Mouse (Mus musculus): Measurements from ENCODE around the gene D630023F18Rik. TPM values are rescaled to one million over a fixed set of nuclear protein-coding genes. Genes with fewer than 3 reads are reported as not detected.
A peak's percentile ranks its signal among the peaks of the same experiment; 100 is the strongest.

Gene D630023F18Rik
- polyA plus RNA-seq, 1 experiment from 2014 or later: 0.80 TPM

DNA sequence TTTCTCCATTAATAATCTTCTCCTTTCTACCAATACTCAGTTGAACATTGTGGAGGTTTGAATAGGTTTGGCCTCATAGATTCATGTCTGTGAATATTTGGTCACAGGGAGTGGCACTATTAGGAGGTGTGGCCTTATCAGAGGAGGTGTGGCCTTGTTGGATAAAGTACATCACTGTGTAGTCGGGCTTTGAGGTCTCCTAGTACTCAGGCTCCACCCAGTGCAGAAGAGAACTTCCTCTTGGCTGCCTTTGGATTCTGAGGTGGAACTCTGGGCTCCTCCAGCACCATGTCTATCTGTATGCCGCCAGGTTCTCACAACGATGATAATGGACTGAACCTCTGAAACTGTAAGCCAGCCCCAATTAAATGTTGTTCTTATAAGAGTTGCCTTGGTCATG lies 26.1 kb downstream of the D630023F18Rik start:
- Histone ChIP-seq H3K4me1 (ENCODE audit: control insufficient read depth, insufficient read depth, low read length) (no peaks in the 10 kb centered on the region), H3K9ac (replicated peaks; ENCODE audit: low read length) (no peak overlapping the region), H3K27ac (replicated peaks; ENCODE audit: low read depth, low read length) (no peak overlapping the region), H3K4me2 (ENCODE audit: low read length) (no peak overlapping the region), H3K9me3 (ENCODE audit: control insufficient read depth, low read length) (no peaks in the 10 kb centered on the region), H3K27me3 (ENCODE audit: control insufficient read depth, insufficient read depth, low read length) (no peaks in the 10 kb centered on the region), H3K4me3 (replicated peaks; ENCODE audit: low read depth, low read length) (no peak overlapping the region), H3K36me3 (ENCODE audit: control insufficient read depth, insufficient read depth, low read length) (no peaks in the 10 kb centered on the region)
- no peak for ATAC-seq (ENCODE audit: low FRiP score, low TSS enrichment)
- no peak for DNase-seq
- 87% methylated on average over 3 of the region's 3 CpGs for WGBS

DNA sequence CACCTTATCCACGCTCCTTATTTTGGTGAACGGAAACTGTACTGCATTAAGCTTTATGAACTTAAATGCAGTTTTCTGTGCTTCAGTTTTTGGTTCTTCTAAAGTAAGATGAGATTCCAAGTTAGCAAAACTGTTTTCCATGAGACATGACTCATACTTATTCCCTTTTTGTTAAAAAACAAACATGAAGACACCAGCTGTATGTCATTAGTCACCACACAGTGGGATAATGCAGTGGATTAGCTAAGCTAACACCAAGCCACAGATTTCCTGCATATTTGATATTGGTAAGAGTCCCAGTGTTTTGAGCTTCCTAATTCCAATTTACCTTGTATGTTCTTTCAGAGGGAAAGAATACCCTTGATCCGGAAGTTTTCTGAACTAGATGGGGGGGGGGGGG lies 31.4 kb downstream of the D630023F18Rik start:
- H3K4me3 ChIP-seq (replicated peaks; ENCODE audit: low read depth, low read length): no peak overlapping the region
- H3K9ac ChIP-seq (replicated peaks; ENCODE audit: low read length): no peak overlapping the region
- DNase-seq (no peak), ATAC-seq (ENCODE audit: low FRiP score, low TSS enrichment) (no peak)
- H3K4me2 ChIP-seq (ENCODE audit: low read length): no peak overlapping the region
- H3K36me3 ChIP-seq (ENCODE audit: control insufficient read depth, insufficient read depth, low read length): no peaks in the 10 kb centered on the region
- no peaks in the 10 kb centered on the region for H3K9me3 ChIP-seq (ENCODE audit: control insufficient read depth, low read length)
- H3K27me3 ChIP-seq (ENCODE audit: control insufficient read depth, insufficient read depth, low read length): no peaks in the 10 kb centered on the region
- no peaks in the 10 kb centered on the region for H3K4me1 ChIP-seq (ENCODE audit: control insufficient read depth, insufficient read depth, low read length)
- H3K27ac ChIP-seq (replicated peaks; ENCODE audit: low read depth, low read length): no peak overlapping the region
- 93% methylated on average over 3 of the region's 3 CpGs for WGBS

DNA sequence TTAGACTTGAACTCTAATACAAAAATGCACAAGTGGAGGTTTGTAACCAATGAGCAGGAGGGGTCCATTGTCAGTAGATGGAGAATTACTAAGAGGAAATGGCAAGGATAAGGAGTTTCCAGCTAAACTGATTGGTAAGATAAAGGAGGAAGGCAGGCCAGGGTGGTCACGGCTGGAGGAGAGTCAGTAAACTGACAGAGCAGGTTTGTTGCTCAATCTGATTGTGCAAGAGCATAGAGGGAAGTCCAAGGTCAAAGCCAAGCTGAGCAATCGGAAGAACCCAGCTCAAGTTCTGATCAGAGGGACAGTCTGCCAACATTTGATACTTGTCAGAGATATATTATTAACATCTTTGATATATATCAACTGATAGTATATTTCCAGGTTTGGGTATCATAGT lies 32.6 kb downstream of the D630023F18Rik start:
- no peaks in the 10 kb centered on the region for H3K4me1 ChIP-seq (ENCODE audit: control insufficient read depth, insufficient read depth, low read length)
- DNase-seq: no peak
- ATAC-seq (ENCODE audit: low FRiP score, low TSS enrichment): no peak
- no peaks in the 10 kb centered on the region for H3K36me3 ChIP-seq (ENCODE audit: control insufficient read depth, insufficient read depth, low read length)
- H3K27me3 ChIP-seq (ENCODE audit: control insufficient read depth, insufficient read depth, low read length): no peaks in the 10 kb centered on the region
- no peaks in the 10 kb centered on the region for H3K9me3 ChIP-seq (ENCODE audit: control insufficient read depth, low read length)
- no peak overlapping the region for H3K27ac ChIP-seq (replicated peaks; ENCODE audit: low read depth, low read length)
- 85% methylated on average over 2 of the region's 2 CpGs for WGBS
- H3K9ac ChIP-seq (replicated peaks; ENCODE audit: low read length): no peak overlapping the region
- H3K4me3 ChIP-seq (replicated peaks; ENCODE audit: low read depth, low read length): no peak overlapping the region
- H3K4me2 ChIP-seq (ENCODE audit: low read length): no peak overlapping the region

DNA sequence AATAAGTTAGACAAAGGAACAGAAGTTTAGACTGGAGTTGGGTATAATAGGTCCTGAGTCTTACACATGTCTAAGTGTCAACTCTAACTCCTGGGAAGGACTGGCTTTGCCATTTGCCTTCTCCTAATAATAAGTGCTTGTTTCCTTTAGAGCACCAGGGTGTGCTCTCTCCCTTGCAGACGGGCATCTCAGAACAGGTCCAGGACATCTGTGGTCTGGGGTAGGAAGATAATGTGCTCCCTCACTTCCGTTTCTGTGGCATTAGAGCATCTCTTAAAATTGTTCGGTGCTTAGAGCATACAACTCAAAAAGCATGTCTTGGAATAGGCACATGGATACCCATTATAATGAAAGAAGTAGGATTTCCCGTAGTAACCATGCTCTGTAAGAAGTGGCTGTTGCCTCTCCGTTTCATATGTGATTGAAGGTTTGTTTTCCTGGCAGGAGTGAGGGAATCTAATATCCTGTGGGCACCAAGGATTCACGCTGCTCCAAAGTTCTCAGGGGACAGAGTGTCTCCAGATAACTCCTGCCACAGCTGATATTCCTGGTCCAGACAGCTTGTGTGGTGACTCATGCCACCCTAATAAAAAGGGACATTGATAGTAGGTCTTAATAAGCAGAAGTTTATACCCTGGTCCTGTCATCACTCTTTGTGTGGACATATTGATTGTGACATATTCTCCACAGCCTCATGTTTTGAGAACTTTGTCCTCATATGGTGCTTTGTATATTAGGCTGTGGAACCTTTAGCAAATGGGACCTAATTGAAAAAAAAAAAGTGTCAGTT lies 34.3 kb downstream of the D630023F18Rik start:
- WGBS: 87% methylated on average over 6 of the region's 6 CpGs
- no peak overlapping the region for H3K27ac ChIP-seq (replicated peaks; ENCODE audit: low read depth, low read length)
- no peak overlapping the region for H3K4me3 ChIP-seq (replicated peaks; ENCODE audit: low read depth, low read length)
- no peaks in the 10 kb centered on the region for H3K9me3 ChIP-seq (ENCODE audit: control insufficient read depth, low read length)
- H3K9ac ChIP-seq (replicated peaks; ENCODE audit: low read length): no peak overlapping the region
- H3K4me2 ChIP-seq (ENCODE audit: low read length): no peak overlapping the region
- no peaks in the 10 kb centered on the region for H3K4me1 ChIP-seq (ENCODE audit: control insufficient read depth, insufficient read depth, low read length)
- H3K27me3 ChIP-seq (ENCODE audit: control insufficient read depth, insufficient read depth, low read length): no peaks in the 10 kb centered on the region
- ATAC-seq (ENCODE audit: low FRiP score, low TSS enrichment) (no peak), DNase-seq (no peak)
- no peaks in the 10 kb centered on the region for H3K36me3 ChIP-seq (ENCODE audit: control insufficient read depth, insufficient read depth, low read length)

DNA sequence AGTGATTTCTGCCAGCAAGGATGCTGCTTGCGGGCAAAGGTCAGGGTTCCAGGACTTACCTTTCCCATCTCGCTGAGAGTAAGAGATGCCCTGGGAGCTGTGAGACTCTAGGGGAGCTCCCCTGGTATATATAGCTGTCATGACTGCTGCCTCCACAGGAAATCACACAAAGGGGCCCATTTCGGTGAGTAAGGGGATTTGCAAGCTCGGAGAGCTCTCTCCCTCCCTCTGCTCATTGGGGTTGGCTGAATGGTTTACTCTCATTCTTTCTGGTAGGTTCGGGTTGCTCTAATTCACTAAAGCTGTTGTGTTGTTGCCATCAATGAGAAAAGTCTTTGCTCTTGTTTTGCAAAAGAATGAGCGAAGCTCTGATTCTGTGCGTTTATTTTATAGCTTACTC lies 40.8 kb downstream of the D630023F18Rik start, which contains the start of gene Crygb:
Gene Crygb, minus strand, starts transcription at position 101 of the 400 bp plus-strand sequence.
- Histone ChIP-seq H3K9ac (replicated peaks; ENCODE audit: low read length) (no peak within 1 kb of the TSS), H3K36me3 (ENCODE audit: control insufficient read depth, insufficient read depth, low read length) (no peaks in the 10 kb centered on the region), H3K9me3 (ENCODE audit: control insufficient read depth, low read length) (no peaks in the 10 kb centered on the region), H3K27me3 (ENCODE audit: control insufficient read depth, insufficient read depth, low read length) (no peaks in the 10 kb centered on the region), H3K4me2 (ENCODE audit: low read length) (no peak within 1 kb of the TSS), H3K27ac (replicated peaks; ENCODE audit: low read depth, low read length) (no peak within 1 kb of the TSS), H3K4me3 (replicated peaks; ENCODE audit: low read depth, low read length) (no peak within 1 kb of the TSS), H3K4me1 (ENCODE audit: control insufficient read depth, insufficient read depth, low read length) (no peaks in the 10 kb centered on the region)
- 26% methylated on average over 7 of the region's 7 CpGs for WGBS
- DNase-seq: peak; percentile 33
- no peak for ATAC-seq (ENCODE audit: low FRiP score, low TSS enrichment)

DNA sequence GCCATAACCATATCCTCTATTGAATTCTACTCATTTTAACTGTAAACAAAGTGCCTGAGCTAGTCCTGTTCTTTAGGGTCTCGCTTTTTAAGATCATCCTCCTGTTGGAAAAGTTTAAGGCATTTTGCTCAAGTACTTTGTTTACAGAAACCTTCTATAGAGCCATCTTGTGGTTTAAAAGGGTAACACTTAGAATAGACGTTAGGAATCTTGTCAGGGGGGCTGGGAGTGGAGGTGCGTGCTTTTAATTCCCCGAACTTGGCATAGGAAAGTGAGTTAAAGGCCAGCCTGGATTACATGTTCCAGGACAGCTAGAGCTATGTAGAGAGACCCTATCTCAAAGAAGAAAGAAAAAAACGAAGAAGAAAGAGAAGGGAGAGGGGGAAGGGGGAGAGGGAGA lies 47.4 kb downstream of the D630023F18Rik start:
- H3K9ac ChIP-seq (replicated peaks; ENCODE audit: low read length): no peak overlapping the region
- DNase-seq: peak; percentile 53
- H3K4me3 ChIP-seq (replicated peaks; ENCODE audit: low read depth, low read length): no peak overlapping the region
- no peaks in the 10 kb centered on the region for H3K36me3 ChIP-seq (ENCODE audit: control insufficient read depth, insufficient read depth, low read length)
- H3K9me3 ChIP-seq (ENCODE audit: control insufficient read depth, low read length): no peaks in the 10 kb centered on the region
- H3K4me2 ChIP-seq (ENCODE audit: low read length): no peak overlapping the region
- no peaks in the 10 kb centered on the region for H3K4me1 ChIP-seq (ENCODE audit: control insufficient read depth, insufficient read depth, low read length)
- 30% methylated on average over 5 of the region's 5 CpGs for WGBS
- no peaks in the 10 kb centered on the region for H3K27me3 ChIP-seq (ENCODE audit: control insufficient read depth, insufficient read depth, low read length)
- H3K27ac ChIP-seq (replicated peaks; ENCODE audit: low read depth, low read length): no peak overlapping the region
- no peak for ATAC-seq (ENCODE audit: low FRiP score, low TSS enrichment)

DNA sequence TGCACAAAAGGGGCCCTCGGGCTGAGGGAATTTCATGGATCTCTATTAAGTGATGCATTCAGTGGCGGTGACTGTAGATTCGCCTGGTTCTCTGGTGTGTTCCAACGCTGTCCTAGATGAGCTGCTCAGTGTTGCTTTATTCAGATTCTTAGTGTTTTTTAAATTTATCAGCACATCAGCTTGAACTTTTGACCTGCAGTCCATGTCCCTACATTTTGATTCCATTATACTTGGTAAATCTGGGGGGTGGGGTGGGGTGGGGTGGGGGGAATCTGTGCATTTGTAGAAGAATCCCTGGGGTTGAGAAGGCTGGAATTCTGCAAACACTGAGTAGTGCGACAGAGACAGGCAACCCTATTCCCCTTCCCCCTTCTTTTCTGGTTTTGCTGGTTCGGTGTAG lies 49.4 kb downstream of the D630023F18Rik start, which contains the start of gene Crygc:
Gene Crygc, minus strand, starts transcription at position 101 of the 400 bp plus-strand sequence.
- Histone ChIP-seq H3K4me2 (ENCODE audit: low read length) (no peak within 1 kb of the TSS), H3K4me1 (ENCODE audit: control insufficient read depth, insufficient read depth, low read length) (no peaks in the 10 kb centered on the region), H3K9ac (replicated peaks; ENCODE audit: low read length) (no peak within 1 kb of the TSS), H3K4me3 (replicated peaks; ENCODE audit: low read depth, low read length) (no peak within 1 kb of the TSS), H3K27ac (replicated peaks; ENCODE audit: low read depth, low read length) (no peak within 1 kb of the TSS), H3K27me3 (ENCODE audit: control insufficient read depth, insufficient read depth, low read length) (no peaks in the 10 kb centered on the region), H3K9me3 (ENCODE audit: control insufficient read depth, low read length) (no peaks in the 10 kb centered on the region), H3K36me3 (ENCODE audit: control insufficient read depth, insufficient read depth, low read length) (no peaks in the 10 kb centered on the region)
- 65% methylated on average over 6 of the region's 6 CpGs for WGBS
- DNase-seq (no peak), ATAC-seq (ENCODE audit: low FRiP score, low TSS enrichment) (no peak)

DNA sequence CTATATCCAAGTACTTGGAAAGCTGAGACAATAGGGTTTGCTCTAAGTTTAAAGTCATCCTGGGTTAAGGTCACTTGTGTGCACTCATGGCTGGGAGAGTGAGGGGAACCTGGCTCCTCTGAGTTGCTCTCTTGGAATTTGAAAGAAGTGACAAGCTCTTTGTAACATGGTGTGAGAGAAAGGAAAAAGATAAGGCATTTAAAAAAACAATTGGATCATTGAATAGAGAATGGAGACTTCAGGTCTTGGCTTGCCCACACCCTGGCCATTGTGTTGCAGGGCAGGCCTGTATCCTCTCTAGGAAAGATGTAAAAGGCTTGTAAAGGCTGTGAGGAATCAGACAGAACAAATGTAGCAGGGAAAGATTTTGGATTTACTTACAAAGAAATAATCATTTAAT lies 55.2 kb downstream of the D630023F18Rik start:
- Histone ChIP-seq H3K36me3 (ENCODE audit: control insufficient read depth, insufficient read depth, low read length) (no peaks in the 10 kb centered on the region), H3K4me1 (ENCODE audit: control insufficient read depth, insufficient read depth, low read length) (no peaks in the 10 kb centered on the region), H3K9me3 (ENCODE audit: control insufficient read depth, low read length) (no peaks in the 10 kb centered on the region), H3K27me3 (ENCODE audit: control insufficient read depth, insufficient read depth, low read length) (no peaks in the 10 kb centered on the region), H3K9ac (replicated peaks; ENCODE audit: low read length) (no peak overlapping the region), H3K4me2 (ENCODE audit: low read length) (no peak overlapping the region), H3K27ac (replicated peaks; ENCODE audit: low read depth, low read length) (no peak overlapping the region), H3K4me3 (replicated peaks; ENCODE audit: low read depth, low read length) (no peak overlapping the region)
- DNase-seq (no peak), ATAC-seq (ENCODE audit: low FRiP score, low TSS enrichment) (no peak)

DNA sequence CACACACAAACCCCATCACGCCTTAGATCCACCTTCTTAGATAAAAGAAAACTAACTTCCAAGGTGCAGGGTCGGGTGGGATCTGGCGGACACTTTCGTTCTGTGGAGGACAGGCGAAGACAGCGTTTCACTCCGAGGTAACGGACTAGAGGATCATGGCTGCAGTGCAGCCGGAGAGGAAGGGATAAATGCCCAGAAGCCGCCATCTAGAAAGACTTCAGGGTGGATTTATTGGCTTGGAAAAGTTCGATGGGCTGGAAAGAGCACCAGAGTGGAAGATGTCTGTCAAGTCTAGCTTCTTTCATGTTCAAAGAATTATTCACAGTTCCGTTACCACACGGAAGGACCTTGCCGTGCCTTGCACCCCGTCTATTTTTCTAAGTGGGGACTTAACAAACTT lies 58.8 kb downstream of the D630023F18Rik start:
- Histone ChIP-seq H3K4me2 (ENCODE audit: low read length) (no peak overlapping the region), H3K27ac (replicated peaks; ENCODE audit: low read depth, low read length) (no peak overlapping the region), H3K9ac (replicated peaks; ENCODE audit: low read length) (no peak overlapping the region), H3K4me3 (replicated peaks; ENCODE audit: low read depth, low read length) (no peak overlapping the region), H3K4me1 (ENCODE audit: control insufficient read depth, insufficient read depth, low read length) (no peaks in the 10 kb centered on the region), H3K36me3 (ENCODE audit: control insufficient read depth, insufficient read depth, low read length) (no peaks in the 10 kb centered on the region), H3K9me3 (ENCODE audit: control insufficient read depth, low read length) (no peaks in the 10 kb centered on the region), H3K27me3 (ENCODE audit: control insufficient read depth, insufficient read depth, low read length) (no peaks in the 10 kb centered on the region)
- 87% methylated on average over 15 of the region's 15 CpGs for WGBS
- DNase-seq (no peak), ATAC-seq (ENCODE audit: low FRiP score, low TSS enrichment) (no peak)

Data from midbrain, embryonic 14.5 days (tissue).